Mouse (Mus musculus) heart, postnatal 0 days (tissue): ENCODE measurements at regions not wholly inside any gene's neighbourhood (a gene's known extent, or its start where the extent isn't known, plus 50 kb on each side); places are given as distances from the start of the nearest gene placed in this dataset.

ENCODE experiments used
- CTCF ChIP-seq: IDR thresholded peaks from 2 replicates; pipeline ENCODE4 v1.5.1; 2016; ENCODE audit warnings: antibody characterized with exemption, control low read depth, low read depth
- EP300 ChIP-seq: IDR thresholded peaks from 2 replicates; pipeline ENCODE4 v1.6.1; 2016; ENCODE audit warnings: antibody characterized with exemption, low read depth

- TF ChIP-seq CTCF, result no peak
- no peak for TF ChIP-seq EP300
Observed at GRCm38 (mm10) chr6:93488441-93488955, 545.2 kb upstream of the Adamts9 start.
